Mouse (Mus musculus): ENCODE data around the gene Hyls1.

GRCm38 (mm10) chr9:35523541-35523940, 46.7 kb downstream of the Hyls1 start:
- TF ChIP-seq CTCF (IDR thresholded peaks at IDR 0.05; ENCODE audit: low read depth, low read length) (no peak), GATA2 (IDR thresholded peaks at IDR 0.05; ENCODE audit: borderline replicate concordance, low read depth, low read length) (no peak), GATA1 (IDR thresholded peaks at IDR 0.05; ENCODE audit: borderline replicate concordance, low read length) (no peak), TAL1 (conservative IDR thresholded peaks at IDR 0.05; ENCODE audit: low read depth, low read length) (no peak)
